Mouse (Mus musculus) gastrocnemius, adult 18-20 months (tissue): ENCODE data around the gene Ifit1. TPM values are rescaled to one million over a fixed set of nuclear protein-coding genes. Genes with fewer than 3 reads are reported as not detected.
"Not testable (repeated sequence)": the region's sequence is repeated elsewhere in the genome, so short reads cannot be mapped to it uniquely, and the experiment has no call there.

ENCODE experiments used
- DNase-seq: peaks from one replicate; pipeline ENCODE4 v3.0.0; 2021; ENCODE audit warnings: low spot score
- long read RNA-seq, 2 experiments: library from polyadenylated mRNA; stranded (forward); transcript quantifications; one replicate each; pipeline ENCODE4 v2.0.0; 2021
- total RNA-seq, 2 experiments: library from RNA; stranded (reverse); gene quantifications; 2 replicates each; pipeline ENCODE4 v1.2.3; 2021

Gene Ifit1
- under 1 TPM; 0.25 to 0.57 TPM for total RNA-seq
- long read RNA-seq, experiment 1, partial matches to known transcripts = 0 of 2 reads
- long read RNA-seq, experiment 1, other reads (novel, unspliced or antisense) = 0 of 2 reads
- long read RNA-seq, experiment 2, partial matches to known transcripts = 0 of 1 reads
- long read RNA-seq, experiment 2, other reads (novel, unspliced or antisense) = 0 of 1 reads

DNA sequence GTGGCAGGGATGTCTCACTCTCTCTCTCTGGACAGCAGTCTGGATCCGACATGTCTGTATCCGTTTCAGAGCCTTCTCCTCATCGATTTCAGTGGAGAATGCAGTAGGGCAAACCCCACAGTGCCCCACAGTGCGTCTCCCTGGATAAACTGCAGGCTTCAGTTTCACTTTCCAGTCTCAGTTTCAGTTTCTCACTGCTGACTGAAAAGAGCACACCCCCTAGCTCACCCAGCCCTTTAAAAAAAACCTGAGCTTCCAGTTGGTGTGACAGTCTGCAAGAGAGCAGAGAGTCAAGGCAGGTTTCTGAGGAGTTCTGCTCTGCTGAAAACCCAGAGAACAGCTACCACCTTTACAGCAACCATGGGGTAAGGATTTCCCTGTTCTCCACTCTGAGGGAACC is at the start of gene Ifit1, which contains the start of gene Ifit1bl2:
Ifit1 (plus strand) TSS at position 249 of the 400 bp plus-strand sequence.
Ifit1bl2 (minus strand) TSS at position 121 of the 400 bp plus-strand sequence.
- peak; percentile 7 for DNase-seq

DNA sequence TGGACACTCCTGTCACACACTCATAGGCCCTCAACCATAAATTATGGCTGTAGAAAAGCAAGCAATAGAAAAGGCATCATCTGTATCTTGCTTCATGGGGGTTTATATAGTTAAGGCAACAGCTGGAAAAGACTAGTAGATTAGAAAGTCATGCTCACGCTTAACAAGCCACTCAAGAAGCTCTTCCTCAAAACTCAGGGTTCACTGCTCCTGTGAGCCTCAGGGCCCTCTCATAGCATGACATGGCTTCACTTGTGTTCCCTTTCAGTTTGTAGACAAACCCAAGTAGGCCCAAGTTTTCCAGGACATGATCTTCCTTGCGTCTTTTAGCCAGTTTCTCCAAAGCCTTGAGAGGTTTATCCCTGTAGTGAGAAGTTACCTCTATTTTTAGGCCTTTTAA is 47.2 kb upstream of the Ifit1 start:
- DNase-seq = no peak

DNA sequence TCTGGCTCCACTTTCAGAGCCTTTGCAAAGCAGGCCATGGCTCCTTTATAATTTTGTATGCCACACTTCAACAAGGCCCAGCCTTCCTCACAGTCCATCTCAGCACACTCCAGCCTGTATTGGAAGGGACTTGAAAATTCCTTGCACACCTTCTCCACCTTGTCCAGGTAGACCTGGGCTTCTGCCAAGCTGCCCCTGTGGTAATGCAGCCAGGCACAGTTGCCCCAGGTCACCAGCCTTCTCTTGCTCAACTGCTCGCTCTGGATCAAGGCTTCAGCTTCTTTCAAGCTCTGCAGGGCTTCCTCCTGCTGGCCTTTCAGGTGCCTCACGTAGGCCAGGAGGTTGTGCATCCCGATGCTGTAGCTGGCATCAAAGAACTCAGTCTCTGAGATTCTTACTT is 46.1 kb upstream of the Ifit1 start:
- not testable (repeated sequence) for DNase-seq

DNA sequence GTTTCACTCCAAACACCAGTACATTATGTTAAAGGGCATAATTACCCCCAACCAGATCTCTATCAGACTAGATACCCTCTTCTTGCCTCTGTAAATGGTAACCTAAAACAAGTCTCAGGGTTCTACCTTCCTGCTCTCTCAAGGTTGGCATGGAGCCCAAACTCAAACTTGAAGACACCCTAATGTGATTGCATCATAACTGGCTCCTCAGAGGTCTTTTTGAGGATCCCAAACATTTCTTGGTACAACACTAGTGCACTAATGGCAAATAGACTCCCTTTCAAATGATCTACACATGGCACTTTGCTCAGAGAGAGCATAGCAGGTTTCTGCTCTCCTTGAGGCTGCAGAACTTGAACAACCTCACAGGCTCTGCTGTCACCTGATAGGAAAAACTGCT is 43.9 kb upstream of the Ifit1 start:
- DNase-seq = no peak

DNA sequence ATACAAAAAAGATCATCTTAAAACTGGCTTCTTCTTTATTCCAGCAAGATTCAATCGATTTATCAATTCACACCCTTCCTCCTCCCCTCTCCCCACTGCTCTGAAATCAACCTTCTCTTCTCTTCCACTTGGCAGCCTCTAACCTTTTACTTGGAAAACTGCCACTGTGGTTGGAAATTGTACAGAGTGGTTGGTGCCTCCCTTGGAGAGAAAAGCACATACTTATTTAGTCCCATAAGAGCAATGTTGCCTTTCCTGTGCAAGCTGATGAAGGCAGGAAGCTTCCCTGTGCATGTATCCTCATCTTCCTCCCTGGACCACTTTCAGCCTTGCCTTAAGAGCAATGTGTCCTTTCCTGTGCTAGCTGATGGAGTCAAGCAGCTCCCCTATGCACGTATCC is 42.3 kb upstream of the Ifit1 start:
- DNase-seq = peak; percentile 67

DNA sequence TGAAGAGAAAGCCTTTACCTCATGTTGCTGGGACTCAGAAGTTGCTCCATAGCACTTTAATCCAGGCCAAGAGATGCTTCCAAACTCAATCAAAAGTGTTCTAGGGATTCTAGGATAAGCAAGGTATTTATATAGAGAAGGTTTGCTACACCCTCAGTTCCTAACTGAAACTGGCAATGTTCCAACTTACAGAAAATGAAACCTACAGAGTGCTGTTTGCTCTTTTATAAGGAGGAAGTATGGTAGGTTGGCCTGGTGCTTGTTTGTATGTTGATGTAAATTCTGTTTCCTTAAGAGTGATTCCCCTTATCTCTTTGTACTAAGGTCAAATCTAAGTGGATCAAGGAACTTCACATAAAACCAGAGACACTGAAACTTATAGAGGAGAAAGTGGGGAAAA is 41.4 kb upstream of the Ifit1 start:
- DNase-seq = not testable (repeated sequence)

DNA sequence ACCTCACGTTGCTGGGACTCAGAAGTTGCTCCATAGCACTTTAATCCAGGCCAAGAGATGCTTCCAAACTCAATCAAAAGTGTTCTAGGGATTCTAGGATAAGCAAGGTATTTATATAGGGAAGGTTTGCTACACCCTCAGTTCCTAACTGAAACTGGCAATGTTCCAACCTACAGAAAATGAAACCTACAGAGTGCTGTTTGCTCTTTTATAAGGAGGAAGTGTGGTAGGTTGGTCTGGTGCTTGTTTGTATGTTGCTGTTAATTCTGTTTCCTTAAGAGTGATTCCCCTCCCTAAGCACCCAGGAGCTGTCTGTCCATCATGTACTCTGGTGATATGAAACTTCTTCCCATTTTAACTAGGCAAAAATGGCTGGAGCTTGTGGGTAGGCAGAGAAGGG is 38.8 kb upstream of the Ifit1 start, which contains the start of gene Ifit1bl1:
Ifit1bl1 (minus strand) TSS at position 69 of the 400 bp plus-strand sequence.
- DNase-seq = not testable (repeated sequence)

DNA sequence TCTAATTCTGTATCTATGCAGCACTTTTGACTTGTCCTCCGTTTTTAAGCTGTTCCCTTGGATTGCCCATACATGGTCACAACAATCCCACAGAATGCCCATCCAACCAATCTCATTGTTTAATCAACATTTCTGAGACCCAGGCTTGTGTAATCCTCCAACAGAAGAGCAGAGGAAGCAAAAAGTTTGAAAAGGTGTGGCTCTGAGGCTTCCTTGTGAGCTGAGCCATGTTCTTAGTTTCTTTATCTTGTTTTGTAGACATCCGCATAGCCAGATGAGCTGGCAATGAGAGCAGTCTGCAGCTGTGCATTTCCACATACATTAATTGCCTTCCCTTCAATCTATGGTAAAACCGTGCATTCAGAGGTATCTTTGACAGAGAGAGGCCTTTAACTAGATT is 35.2 kb upstream of the Ifit1 start:
- DNase-seq = no peak

DNA sequence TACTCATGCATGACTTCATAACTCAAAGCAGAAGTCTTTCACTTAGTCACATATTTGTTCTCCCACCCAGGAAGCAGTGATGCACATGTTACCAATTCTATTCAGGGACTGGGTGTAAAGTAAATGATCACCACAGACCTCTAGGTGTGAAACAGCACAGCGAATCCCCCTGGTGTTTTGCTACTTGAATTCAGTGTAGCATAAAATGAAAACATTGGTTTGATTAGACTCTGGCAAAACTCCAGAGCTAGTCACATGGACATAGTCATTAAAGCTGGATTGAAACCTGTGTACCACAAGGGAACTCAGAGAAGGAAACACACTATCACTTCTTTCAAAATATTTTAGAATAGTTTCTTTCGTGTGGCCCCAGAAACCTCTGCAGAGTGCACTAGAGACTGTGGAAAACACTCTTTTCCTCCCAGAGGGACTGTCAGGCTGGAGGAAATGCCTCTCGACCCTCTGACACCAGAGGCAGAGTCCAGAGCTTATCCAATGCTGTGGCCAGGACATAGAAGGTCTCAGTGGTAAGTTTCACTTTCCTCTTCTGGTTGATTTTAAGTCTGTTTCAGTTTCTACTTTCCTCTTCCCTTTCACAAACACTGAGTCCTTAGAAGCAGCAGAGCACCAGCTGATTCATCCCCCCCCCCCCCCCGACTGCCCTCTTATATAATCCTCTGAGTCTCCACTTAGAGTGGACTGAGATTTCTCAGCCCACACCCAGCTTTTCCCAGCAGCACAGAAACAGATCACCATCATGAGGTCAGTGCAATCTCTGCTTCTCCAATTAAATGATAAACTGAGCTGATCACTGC is 33.2 kb upstream of the Ifit1 start, which contains the start of gene Ifit3b:
Ifit3b (plus strand) TSS at position 734 of the 815 bp plus-strand sequence.
- DNase-seq = peak; percentile 35

DNA sequence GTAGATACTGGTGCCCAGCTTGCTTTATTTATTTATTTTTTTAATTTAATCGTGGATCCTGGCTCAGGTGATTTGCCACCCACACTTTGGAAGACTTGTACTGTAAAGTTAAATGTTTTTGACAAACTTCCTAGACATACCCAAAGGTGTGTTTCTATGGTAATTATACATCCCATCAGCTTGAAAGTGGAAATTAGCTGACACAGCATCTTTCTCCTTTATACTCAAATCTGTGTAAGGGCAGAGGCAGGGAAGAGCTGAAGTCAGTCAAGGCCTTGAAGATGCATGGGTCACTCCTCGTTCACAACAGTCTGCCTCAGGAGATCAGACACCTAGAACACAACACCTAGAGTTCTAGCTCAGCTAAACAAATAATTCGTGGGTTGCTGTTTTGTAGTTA is 30.6 kb upstream of the Ifit1 start:
- not testable (repeated sequence) for DNase-seq

DNA sequence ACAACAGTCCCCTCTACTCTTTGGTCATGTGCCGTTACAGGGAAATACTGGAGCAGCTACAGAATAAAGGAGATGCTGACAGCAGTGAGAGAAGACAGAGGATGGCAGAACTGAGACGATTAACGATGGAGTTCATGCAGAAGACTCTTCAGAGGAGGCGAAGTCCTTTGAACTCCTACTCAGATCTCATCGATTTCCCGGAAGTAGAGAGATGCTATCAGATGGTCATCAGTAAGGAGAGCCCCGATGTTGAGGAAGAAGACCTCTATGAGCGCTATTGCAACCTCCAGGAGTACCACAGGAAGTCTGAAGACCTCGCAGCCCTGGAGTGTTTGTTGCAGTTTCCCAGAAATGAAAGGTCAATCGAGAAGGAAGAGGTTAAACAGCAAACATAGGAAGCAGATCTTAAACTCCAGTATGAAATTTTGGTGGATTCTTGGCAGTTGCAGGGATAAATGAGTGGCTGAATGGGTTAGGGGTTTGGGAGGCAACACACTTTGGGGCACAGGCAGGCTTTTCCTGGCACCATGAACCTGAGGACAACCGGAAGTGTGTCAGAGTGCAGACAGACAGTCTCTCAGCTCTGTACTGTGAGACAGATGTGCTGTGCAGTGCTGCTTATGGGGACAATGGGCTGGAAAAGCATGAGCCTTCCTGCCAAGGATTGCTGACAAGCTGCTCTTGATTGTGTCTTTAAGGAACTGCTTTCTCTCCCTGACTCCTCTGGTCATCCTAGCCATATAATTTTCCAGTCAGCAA is 28.2 kb upstream of the Ifit1 start:
- DNase-seq = not testable (repeated sequence)

DNA sequence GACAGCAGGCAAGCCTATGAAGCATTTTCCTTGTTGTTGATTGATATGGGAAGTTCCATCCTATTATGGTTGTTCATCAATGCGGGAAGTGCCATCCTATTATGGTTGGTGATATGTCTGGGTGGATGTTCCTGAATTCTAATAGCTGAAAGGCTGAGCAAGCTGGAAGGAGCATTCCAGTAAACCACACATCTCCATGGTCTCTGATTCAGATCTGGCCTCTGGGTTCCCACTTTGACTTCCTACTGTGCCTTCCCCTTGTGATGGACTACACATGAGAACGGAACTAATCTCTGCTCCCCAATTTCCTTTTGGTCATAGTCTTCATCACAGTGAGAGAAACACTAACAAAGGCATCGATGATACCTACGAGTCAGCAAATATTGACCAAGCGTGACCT is 19.8 kb upstream of the Ifit1 start:
- no peak for DNase-seq

DNA sequence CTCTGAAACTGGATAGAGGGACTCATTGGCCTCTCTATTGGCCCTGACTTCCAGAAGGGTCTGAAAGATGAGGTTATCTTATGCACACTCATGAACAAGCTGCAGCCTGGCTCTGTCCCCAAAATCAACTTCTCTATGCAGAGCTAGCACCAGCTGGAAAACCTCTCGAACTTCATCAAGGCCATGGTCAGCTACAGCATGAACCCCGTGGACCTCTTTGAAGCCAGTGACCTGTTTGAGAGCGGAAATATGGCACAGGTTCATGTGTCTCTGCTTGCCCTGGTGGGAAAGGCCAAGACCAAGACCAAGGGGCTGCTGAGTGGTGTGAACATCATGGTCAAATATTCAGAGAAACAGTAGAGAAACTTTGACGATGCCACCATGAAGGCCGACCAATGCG is 16.9 kb upstream of the Ifit1 start:
- no peak for DNase-seq

DNA sequence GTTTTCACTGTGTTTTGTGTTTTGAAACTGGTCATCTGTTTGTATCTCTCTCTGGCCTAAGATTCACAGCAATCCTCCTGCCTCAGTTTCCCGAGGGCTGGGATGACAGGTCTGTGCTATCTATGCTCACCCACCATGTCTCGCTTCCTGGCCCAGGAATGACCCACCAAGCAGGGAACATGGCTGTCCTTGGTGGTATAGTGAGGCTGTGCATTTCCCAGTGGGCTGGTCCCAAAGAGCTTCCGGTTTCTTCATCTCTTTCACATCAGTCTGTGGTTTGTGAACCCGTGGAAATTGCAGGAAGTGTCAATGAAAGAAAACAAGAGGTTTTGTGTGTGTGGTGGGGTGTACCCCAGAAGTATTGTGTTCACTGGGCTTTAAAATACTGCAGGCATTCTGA is 16.0 kb upstream of the Ifit1 start:
- DNase-seq = no peak

DNA sequence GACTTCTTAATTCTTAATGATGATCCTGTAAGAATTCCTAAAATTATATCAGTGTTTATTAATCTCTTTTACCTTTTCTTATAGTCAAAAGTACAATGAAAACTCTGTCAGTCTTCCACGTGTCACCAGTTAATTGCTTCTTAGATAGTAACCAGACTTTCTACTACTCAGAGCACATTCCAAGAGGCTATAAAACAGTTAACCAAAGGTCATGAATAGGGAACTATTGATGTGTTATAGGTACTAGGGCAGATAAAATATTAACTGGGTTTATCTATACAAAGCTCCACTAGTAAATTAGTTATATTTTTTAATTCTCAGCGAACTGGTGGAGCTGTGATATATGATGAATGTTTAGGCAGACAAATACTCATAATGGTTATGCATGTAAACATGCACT is 13.2 kb upstream of the Ifit1 start:
- DNase-seq = no peak

DNA sequence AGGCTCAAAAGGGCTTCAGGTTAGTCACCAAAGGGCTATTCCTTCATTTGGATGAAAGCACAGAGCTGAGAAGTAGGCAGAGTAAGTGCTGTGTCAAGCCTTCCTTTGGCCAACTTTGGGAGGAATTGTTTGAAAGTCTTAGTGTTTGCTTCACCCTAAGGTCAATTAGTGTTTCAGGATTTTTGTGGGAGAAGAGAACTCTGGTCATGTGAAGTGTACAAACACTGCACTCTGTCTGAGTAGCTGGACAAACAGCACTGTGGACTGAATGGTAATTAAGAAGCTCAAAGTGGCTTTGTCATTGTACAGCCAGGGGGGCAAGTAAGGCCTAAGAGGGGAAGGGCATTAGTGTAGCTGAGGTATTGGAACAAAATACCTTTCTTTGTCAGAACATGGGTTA is 9.2 kb upstream of the Ifit1 start:
- no peak for DNase-seq

DNA sequence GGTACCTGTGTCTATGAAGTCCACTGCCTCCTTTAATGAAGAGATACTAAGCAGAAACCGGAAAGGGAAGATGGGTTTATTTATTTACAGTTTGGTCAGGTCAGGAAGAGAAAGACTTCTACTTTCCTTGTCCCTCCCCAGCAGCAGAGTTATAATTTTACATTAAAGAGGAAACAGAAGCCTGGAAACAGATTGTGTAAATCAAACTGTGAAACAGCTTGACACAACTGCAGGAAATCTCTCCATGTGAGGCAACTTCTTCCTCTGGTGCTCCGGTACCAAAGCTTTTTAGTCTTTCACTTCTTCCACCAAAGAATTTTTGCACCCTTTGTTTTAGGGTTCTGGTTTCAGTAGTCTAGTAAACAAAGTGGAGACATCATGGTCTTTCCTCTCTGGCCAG is 7.2 kb upstream of the Ifit1 start:
- no peak for DNase-seq

DNA sequence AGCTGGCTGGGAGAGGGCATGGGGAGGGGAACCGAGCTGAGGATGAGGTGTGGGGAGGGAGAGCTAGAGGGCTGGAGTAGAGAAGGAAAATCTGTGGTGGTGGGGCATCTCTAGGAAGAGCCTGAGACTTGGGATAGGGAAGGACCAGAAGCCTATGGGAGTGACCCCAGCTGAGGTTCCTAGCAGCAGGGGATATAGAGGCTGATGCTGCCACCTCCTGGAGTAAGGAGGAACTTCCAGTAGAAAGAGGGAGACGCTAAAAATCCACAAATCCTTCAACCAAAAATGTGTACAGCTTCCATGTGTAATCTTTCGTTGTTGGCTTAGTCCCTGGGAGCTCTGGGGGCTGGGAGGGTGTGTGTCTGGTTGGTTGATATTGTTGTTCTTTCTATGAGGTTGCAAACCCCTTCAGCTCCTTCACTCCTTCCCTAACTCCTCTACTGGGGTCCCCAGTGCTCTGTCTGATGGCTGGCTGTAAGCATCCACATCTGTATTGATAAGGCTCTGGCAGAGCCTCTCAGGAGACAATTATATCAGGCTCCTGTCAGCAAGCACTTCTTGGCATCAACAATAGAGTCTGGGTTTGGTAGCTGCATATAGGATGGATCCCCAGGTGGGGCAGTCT is 3.6 kb upstream of the Ifit1 start:
- peak; percentile 43 for DNase-seq

DNA sequence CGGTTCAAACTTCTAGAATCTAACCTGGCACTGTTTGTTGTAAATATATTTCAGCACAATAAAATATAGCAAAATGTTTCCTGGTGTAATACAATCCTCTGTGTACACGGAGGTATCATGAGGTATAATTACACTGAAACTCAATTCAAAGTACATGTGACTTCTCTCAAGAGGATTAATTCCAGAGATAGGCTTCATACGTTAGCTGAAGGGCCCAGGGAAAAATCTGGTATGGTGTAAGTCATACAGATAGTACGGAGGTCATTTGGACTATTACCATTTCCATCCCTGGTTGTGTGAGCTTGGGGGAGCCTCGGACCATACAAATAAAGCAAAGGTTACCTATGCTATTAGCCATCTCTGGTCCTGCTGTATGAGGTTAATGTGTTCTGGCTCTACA is 1.9 kb downstream of the Ifit1 start:
- no peak for DNase-seq

DNA sequence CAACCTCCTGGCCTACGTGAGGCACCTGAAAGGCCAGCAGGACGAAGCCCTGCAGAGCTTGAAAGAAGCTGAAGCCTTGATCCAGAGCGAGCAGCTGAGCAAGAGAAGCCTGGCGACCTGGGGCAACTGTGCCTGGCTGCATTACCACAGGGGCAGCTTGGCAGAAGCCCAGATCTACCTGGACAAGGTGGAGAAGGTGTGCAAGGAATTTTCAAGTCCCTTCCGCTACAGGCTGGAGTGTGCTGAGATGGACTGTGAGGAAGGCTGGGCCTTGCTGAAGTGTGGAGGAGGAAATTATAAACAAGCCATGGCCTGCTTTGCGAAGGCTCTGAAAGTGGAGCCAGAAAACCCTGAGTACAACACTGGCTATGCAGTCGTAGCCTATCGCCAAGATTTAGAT is 7.0 kb downstream of the Ifit1 start:
- not testable (repeated sequence) for DNase-seq

DNA sequence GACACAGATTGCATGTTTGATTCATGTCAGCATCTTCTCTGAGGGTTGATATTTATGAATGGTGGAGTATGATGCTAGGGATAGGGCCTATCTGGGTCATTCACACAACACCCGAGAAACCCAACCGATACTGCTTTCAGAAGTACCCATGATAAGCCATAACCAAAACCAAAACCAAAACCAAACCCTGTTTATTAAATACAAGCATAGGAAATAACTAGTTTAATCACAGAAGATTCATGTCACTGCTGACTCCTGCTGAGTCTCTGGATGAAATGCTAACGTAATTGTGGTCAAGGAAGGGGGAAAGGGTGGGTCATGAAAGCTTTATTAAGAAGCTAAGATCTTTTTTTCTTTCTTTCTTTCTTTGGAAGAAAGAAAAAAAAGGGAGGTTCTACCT is 9.6 kb downstream of the Ifit1 start:
- DNase-seq = no peak

DNA sequence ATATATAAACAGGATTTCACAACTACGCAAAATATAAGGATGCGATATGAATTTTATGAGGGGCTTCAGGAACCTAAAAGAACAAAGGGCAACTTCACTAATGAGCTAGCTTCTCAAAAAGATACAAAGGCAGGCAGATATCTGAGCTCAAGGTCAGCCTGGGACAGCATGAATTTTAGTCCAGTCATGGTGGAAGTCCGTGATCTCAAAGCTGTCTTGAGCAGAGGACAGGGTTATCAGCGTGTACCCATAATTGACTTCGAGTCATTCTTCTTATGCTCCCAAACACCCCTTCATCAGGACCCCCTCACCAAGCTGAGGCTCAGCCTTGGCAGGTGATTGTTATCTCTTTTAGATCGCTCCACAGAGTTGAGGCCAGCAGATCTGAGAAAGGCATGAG is 10.3 kb downstream of the Ifit1 start:
- no peak for DNase-seq
